Mouse (Mus musculus) urinary bladder, postnatal 25 days (tissue): ENCODE data around the gene Lrrc37a.
A peak's percentile ranks its signal among the peaks of the same experiment; 100 is the strongest.
"Not testable (repeated sequence)": the region's sequence is repeated elsewhere in the genome, so short reads cannot be mapped to it uniquely, and the experiment has no call there.

Experiments
- DNase-seq: peaks from one replicate; pipeline ENCODE4 v3.0.0; 2022; ENCODE audit warnings: low spot score

Gene Lrrc37a

DNA sequence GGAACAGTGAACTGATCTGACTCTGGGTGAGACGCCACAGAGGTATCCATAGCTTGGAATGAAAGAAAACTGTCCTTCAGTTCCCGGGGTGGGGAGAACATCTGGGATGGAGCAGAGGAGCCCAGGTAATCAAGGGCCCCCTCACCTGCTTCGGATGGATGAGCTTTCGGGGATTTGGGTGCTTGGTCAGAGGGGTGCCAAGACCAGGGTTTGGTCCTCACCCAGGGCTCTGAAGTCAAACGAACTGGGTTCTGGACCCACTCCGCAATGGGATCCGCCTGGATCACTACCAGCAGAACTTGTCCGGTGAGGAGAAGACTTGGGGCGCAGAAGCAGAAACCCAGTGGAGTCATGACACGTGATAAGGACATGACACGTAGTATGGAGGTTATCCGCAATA, at the start of gene Lrrc37a:
Lrrc37a (minus strand) TSS at position 101 of the 400 bp plus-strand sequence.
- no peak for DNase-seq

- DNase-seq = not testable (repeated sequence)
These were observed 30.6 kb upstream of the Lrrc37a start for GRCm38 (mm10) chr11:103534973-103535372.

DNA sequence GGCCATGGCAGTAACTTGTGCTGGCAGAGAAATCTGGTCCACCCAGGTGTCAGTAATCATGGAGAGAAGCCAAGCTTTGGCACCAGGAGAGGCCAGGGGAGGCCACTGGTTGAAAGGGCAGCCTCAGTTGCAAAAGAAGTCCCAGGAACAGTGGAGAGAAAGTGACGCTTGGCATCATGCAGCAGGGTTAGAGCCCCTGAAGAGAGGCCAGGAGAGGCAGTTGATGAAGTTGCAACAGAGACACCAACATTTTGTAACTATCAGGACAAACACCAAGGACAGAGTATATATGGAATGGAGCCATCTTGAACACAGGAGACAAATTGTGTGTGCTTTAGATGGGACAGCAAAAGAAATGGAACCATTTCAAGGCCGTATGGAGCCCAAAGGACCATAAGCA, 7.7 kb upstream of the Lrrc37a start:
- no peak for DNase-seq

GRCm38 (mm10) chr11:103464443-103464842, 40.0 kb downstream of the Lrrc37a start:
- no peak for DNase-seq

DNA sequence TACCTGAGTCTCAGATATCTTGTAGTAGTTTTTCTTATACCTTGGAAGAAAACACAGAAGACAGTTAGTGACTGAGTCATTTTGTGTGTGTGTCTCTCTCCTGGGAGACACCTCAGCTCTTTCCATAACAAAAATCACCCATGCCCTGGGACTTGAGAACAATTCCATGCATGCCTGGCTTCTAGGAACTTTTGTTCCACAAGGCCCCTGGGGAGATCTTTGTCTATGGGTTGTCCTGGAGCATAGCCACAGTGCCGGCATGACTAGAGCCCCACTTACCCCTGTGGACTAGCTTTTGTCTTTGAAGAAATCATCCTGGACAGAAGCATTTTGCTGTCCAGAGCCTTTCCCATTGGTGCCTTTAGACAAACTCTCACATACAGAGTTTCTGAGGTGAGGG, 53.3 kb downstream of the Lrrc37a start:
- DNase-seq = not testable (repeated sequence)

- not testable (repeated sequence) for DNase-seq
These were observed 54.7 kb downstream of the Lrrc37a start for GRCm38 (mm10) chr11:103449721-103450120.

- DNase-seq = no peak
These were observed 60.7 kb downstream of the Lrrc37a start for GRCm38 (mm10) chr11:103443678-103444077.

DNA sequence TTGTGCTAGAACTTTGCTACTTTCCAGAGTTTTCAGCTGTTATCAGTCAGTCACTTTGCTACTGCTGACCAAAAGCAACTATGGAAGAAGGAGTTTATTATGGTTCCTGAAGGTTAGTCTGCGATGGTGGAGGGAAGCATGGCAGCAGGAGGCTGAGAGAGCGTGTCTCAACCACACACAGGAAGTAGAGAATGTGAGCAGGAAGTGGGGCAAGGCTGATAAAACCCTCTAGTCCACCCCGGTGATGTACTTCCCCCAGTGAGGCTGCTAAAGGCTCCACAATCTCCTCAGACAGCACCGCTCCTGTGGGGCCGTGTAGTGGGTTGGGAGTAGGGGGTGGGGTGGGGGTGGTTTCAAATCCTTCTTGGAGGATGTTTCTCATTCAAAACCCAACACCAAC, 68.1 kb downstream of the Lrrc37a start:
- no peak for DNase-seq

DNA sequence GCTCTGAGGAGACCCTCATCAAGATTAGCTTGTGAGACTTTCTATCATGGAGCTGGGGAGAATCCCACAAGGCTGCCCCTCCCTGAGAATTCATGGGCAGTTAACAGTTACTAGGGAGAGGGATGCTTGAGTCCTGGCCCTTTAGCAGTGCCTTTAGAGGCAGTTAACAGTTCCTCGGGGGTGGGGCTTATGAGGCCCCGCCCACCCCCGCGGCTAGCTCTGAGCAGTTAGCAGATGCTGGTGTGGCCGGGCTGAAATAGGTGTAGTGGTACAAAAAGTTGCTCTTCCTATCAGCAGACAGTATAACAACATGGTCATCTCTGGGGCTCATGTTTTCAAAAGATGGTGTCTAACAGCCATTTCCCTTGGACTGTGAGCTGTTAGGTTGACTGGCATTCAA, 79.4 kb downstream of the Lrrc37a start:
- DNase-seq = no peak

GRCm38 (mm10) chr11:103419667-103420066, 84.7 kb downstream of the Lrrc37a start:
- no peak for DNase-seq

DNA sequence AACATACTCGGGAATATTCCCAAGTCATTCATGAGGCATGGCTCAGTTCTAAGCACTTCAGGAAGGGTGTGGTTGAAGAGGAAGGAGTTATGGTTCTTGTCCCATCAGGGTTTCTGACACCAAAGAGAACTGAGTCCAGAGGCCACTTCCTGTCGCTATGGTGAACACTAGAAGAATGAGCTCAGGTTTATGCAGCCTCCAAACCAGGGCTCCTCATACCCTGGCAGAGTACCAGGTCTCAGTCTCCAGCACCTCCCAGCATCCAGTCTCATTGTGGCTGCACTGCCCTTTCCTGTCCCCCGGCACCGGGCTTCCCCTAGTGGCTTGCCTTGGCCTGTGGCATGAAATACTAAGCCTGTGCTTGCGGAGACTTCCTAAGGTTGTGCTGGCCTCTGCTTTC, 85.2 kb downstream of the Lrrc37a start:
- DNase-seq = no peak

GRCm38 (mm10) chr11:103413516-103413915, 90.9 kb downstream of the Lrrc37a start:
- no peak for DNase-seq

GRCm38 (mm10) chr11:103412950-103413423, 91.4 kb downstream of the Lrrc37a start:
- no peak for DNase-seq

GRCm38 (mm10) chr11:103411981-103412949, 92.1 kb downstream of the Lrrc37a start, which contains the start of gene Plekhm1:
Gene Plekhm1, minus strand, starts transcription at chr11:103412687.
- peak; percentile 92 for DNase-seq

DNA sequence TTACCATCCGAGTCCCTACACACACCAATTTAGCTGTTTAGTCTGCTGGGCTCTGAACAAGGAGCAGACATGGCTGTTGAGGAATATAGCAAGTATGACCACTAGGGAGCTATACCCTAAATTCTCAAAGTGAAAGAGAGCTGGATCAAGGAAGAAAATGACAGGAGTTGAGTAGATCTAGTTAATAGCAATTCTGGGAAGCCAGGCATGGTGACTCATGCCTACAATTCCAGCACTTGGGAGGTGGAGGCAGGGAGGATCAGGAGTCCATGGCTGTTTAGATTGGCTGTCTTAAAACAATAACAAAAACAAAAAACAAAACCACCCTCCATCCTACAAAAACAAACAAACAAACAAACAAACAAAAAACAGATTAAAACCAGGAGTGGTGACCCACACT, 93.1 kb downstream of the Lrrc37a start:
- no peak for DNase-seq

DNA sequence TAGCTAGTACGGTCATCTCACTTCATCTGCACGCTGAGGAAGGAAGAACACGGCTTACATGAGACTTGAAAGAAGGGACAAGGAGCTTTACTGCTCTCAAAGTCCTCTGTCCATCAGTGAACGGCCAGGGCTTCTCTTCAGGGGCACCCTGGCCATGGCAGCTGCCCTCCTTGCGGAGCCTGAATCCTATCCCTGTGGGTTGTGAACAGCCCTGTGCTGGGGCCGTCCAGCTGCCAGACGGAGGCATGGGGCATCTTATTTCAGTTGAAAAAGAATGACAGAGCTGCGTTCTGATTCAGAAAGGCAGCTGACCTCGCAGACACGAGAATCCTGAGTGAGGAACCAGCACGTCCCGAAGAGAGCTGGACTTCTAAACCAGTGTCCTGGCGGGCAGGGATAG, 95.5 kb downstream of the Lrrc37a start:
- DNase-seq = no peak

- not testable (repeated sequence) for DNase-seq
These were observed 97.3 kb downstream of the Lrrc37a start for GRCm38 (mm10) chr11:103407136-103407535.

- DNase-seq = no peak
These were observed 97.8 kb downstream of the Lrrc37a start for GRCm38 (mm10) chr11:103406551-103406950.

DNA sequence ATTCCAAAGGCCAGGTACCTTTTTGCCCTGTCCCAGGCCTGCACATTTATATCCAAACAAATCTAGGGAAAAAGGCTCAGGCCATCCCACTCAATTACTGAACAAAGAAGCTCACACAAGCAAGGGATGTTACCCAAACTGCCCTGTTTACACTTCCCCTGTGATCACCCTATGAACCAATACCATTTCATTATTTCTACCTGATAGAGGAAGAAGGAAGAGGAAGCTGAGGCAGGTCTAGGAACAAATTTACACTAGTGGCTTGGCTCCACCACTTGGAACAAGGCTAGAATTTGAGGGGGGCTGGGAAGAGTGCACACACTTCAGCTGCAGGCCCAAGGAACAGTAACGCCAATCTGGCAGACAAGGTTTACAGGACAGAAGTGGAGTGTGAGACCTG, 98.6 kb downstream of the Lrrc37a start:
- DNase-seq = no peak

GRCm38 (mm10) chr11:103404618-103405017, 99.8 kb downstream of the Lrrc37a start:
- no peak for DNase-seq

- DNase-seq = no peak
These were observed 100.6 kb downstream of the Lrrc37a start for GRCm38 (mm10) chr11:103403776-103404175.

GRCm38 (mm10) chr11:103402738-103403137, 101.7 kb downstream of the Lrrc37a start:
- DNase-seq = no peak

DNA sequence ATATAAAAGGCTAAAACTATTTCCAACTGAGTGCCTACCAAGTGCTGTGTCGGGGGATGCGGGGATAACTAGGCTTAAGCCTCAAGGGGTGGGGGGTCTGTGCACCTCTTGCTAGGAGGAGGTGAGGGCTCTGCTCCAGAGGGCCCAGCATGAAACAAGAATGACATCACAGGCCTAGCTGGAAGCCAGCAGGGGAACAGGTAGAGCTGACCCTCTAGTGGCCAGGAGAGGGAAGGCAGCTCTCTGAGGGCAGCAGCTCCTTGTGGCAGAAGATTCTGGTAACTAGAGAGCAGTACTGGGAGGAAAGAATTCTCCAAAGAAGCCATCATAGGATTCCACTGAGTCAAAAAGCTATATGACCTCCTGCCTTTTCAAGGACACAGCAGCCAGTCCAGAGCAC, 102.2 kb downstream of the Lrrc37a start:
- peak; percentile 42 for DNase-seq
